Mouse (Mus musculus): ENCODE measurements around the gene Arhgap15. TPM values are rescaled to one million over a fixed set of nuclear protein-coding genes. Genes with fewer than 3 reads are reported as not detected.

Arhgap15 gene
- polyA plus RNA-seq, 1 experiment from 2014 or later: 75.6 TPM

- no peak for DNase-seq (ENCODE audit: low spot score)
Observed at GRCm38 (mm10) chr2:44104282-44105197, 355.9 kb downstream of the Arhgap15 start.

GRCm38 (mm10) chr2:44105198-44105555 lies 356.6 kb downstream of the Arhgap15 start:
- DNase-seq (ENCODE audit: low spot score): no peak

GRCm38 (mm10) chr2:44106359-44106758 lies 357.7 kb downstream of the Arhgap15 start:
- no peak for DNase-seq (ENCODE audit: low spot score)

- no peak for DNase-seq (ENCODE audit: low spot score)
Observed at GRCm38 (mm10) chr2:44111276-44111675, 362.7 kb downstream of the Arhgap15 start.

GRCm38 (mm10) chr2:44112990-44113798 lies 364.6 kb downstream of the Arhgap15 start:
- DNase-seq (ENCODE audit: low spot score): no peak

- DNase-seq (ENCODE audit: low spot score): no peak
Observed at GRCm38 (mm10) chr2:44114296-44114695, 365.7 kb downstream of the Arhgap15 start.

GRCm38 (mm10) chr2:44121162-44121561 lies 372.5 kb downstream of the Arhgap15 start:
- DNase-seq (ENCODE audit: low spot score): no peak

GRCm38 (mm10) chr2:44123246-44123645 lies 374.6 kb downstream of the Arhgap15 start:
- no peak for DNase-seq (ENCODE audit: low spot score)

- no peak for DNase-seq (ENCODE audit: low spot score)
Observed at GRCm38 (mm10) chr2:44124093-44124492, 375.5 kb downstream of the Arhgap15 start.

- no peak for DNase-seq (ENCODE audit: low spot score)
Observed at GRCm38 (mm10) chr2:44124683-44125082, 376.1 kb downstream of the Arhgap15 start.

- no peak for DNase-seq (ENCODE audit: low spot score)
Observed at GRCm38 (mm10) chr2:44126044-44126695, 377.5 kb downstream of the Arhgap15 start.

GRCm38 (mm10) chr2:44129533-44129932 lies 380.9 kb downstream of the Arhgap15 start:
- no peak for DNase-seq (ENCODE audit: low spot score)

- no peak for DNase-seq (ENCODE audit: low spot score)
Observed at GRCm38 (mm10) chr2:44131271-44131670, 382.6 kb downstream of the Arhgap15 start.

- DNase-seq (ENCODE audit: low spot score): no peak
Observed at GRCm38 (mm10) chr2:44134796-44135195, 386.2 kb downstream of the Arhgap15 start.

- no peak for DNase-seq (ENCODE audit: low spot score)
Observed at GRCm38 (mm10) chr2:44140455-44140854, 391.8 kb downstream of the Arhgap15 start.

GRCm38 (mm10) chr2:44142152-44142551 lies 393.5 kb downstream of the Arhgap15 start:
- no peak for DNase-seq (ENCODE audit: low spot score)

GRCm38 (mm10) chr2:44142611-44143010 lies 394.0 kb downstream of the Arhgap15 start:
- DNase-seq (ENCODE audit: low spot score): no peak

GRCm38 (mm10) chr2:44146124-44146981 lies 397.7 kb downstream of the Arhgap15 start:
- DNase-seq (ENCODE audit: low spot score): no peak

- no peak for DNase-seq (ENCODE audit: low spot score)
Observed at GRCm38 (mm10) chr2:44147486-44147885, 398.9 kb downstream of the Arhgap15 start.

GRCm38 (mm10) chr2:44147971-44148370 lies 399.3 kb downstream of the Arhgap15 start:
- no peak for DNase-seq (ENCODE audit: low spot score)
